Mouse (Mus musculus) G1E (cell line): Measurements from ENCODE around the gene Fam169b. TPM values are rescaled to one million over a fixed set of nuclear protein-coding genes. Genes with fewer than 3 reads are reported as not detected.
"Not testable (repeated sequence)": the region's sequence is repeated elsewhere in the genome, so short reads cannot be mapped to it uniquely, and the experiment has no call there.

Source experiments
- ATAC-seq: 2 replicates; pipeline ENCODE4 v1.8.0; 2016; ENCODE audit warnings: mild to moderate bottlenecking; ENCODE audit not compliant: insufficient number of reproducible peaks, poor library complexity, low FRiP score, severe bottlenecking; ENCODE audit errors: extremely low read depth
- DNase-seq: peaks from one replicate; pipeline ENCODE4 v3.0.0; 2012; ENCODE audit warnings: low spot score
- H3K27me3 ChIP-seq: 2 replicates; pipeline ENCODE4 v1.6.1; 2012; ENCODE audit warnings: mild to moderate bottlenecking, low read length, inconsistent platforms; ENCODE audit not compliant: insufficient read depth
- H3K36me3 ChIP-seq: replicated peaks from 2 replicates; pipeline ENCODE3; 2012; ENCODE audit warnings: mild to moderate bottlenecking, inconsistent platforms
- H3K4me1 ChIP-seq: 2 replicates; pipeline ENCODE4 v1.6.1; 2012; ENCODE audit warnings: low read depth, low read length, inconsistent platforms, mixed read lengths; ENCODE audit not compliant: insufficient read depth
- H3K4me3 ChIP-seq: 2 replicates; pipeline ENCODE4 v1.5.1; 2012; ENCODE audit warnings: low read depth, mild to moderate bottlenecking, inconsistent platforms, low read length, moderate library complexity, mixed read lengths
- H3K9me3 ChIP-seq: replicated peaks from 2 replicates; pipeline ENCODE4 v1.6.1; 2012; ENCODE audit warnings: inconsistent platforms
- CTCF ChIP-seq: IDR thresholded peaks from 2 replicates; pipeline ENCODE4 v1.5.1; 2012; ENCODE audit warnings: low read depth, low read length, inconsistent platforms, mixed read lengths
- GATA1 ChIP-seq: IDR thresholded peaks from 2 replicates; pipeline ENCODE4 v1.6.1; 2012; ENCODE audit warnings: borderline replicate concordance, low read length, inconsistent platforms, mixed read lengths
- GATA2 ChIP-seq: IDR thresholded peaks from 2 replicates; pipeline ENCODE4 v1.6.1; 2012; ENCODE audit warnings: low read depth, low read length, inconsistent platforms, borderline replicate concordance
- POLR2AphosphoS5 ChIP-seq: IDR thresholded peaks from 2 replicates; pipeline ENCODE4 v1.6.1; 2012; ENCODE audit warnings: low read depth, low read length, inconsistent platforms; ENCODE audit not compliant: insufficient replicate concordance
- TAL1 ChIP-seq: conservative IDR thresholded peaks from 2 replicates; pipeline ENCODE4 v1.6.1; 2012; ENCODE audit warnings: low read depth, low read length, inconsistent platforms, mixed read lengths
- polyA plus RNA-seq: library from polyadenylated mRNA; stranded (reverse); fragments of >175 nt; gene quantifications from 2 replicates; pipeline ENCODE4 v1.2.3, GENCODE M21; 2012
- total RNA-seq, 2 experiments: library from RNA; stranded (forward) in 1 of 2; stranded (reverse) in 1 of 2; fragments of 200-1000 nt in 1 of 2; fragments of >200 nt in 1 of 2; fragmentation: Nextera tagmentation in 1 of 2; gene quantifications; 2 replicates each; pipeline ENCODE4 v1.2.3; 2014 to 2017

Gene Fam169b
- total and polyA plus RNA-seq, 3 experiments, result 0.16 TPM; not detected in 2

DNA sequence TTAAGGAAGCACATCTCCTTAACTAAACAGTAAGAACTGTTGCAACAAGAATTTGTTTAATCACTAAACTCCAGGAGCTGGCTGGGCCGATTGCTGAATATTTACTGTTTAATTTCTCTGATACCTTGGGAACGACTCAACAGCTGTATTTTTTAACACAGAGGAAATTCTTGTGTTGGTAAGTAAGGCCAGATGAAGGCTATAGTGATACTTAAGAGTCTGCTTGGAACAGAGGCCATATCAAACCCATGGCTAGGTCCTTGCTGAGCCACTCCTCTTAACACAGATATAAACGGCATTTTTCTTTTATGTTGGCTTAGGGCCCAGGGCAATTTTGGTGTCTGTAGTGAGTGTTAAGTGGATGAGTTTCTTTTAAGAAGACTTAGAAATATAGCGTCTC, 3.1 kb upstream of the Fam169b start:
- DNase-seq, result no peak

DNA sequence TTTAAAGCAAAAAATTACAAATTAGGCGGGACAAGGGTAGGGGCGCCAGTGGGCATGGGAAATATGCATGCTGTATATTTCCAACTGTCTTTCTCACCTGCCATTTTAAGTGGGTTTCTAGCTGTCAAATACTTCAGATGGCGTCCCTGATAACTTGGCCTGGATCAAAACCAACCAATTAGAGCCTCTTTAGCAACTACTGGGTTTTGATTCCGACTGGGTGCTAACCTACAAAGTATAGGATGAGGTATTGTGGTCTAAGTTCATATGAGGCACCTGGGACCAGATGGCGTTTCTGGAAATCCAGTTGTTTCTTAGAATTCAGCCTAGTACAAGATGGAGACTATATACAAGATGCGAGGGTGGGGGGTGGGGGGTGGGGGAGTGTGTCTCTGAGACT, 1.8 kb upstream of the Fam169b start:
- ATAC-seq (no peak), DNase-seq (no peak)
- TF ChIP-seq CTCF (no peak), POLR2AphosphoS5 (no peak), GATA1 (no peak), GATA2 (no peak), TAL1 (no peak)

More for the DNA sequence above, 3.1 kb upstream of the Fam169b start:
- no peaks in the 10 kb centered on the region for H3K4me1 ChIP-seq
- H3K36me3 ChIP-seq, result no peaks in the 10 kb centered on the region
- no peak overlapping the region for H3K4me3 ChIP-seq
- H3K9me3 ChIP-seq, result no peaks in the 10 kb centered on the region
- no peak for TF ChIP-seq TAL1
- H3K27me3 ChIP-seq, result peaks cover 7% of the 10 kb centered on the region
- no peak for ATAC-seq

DNA sequence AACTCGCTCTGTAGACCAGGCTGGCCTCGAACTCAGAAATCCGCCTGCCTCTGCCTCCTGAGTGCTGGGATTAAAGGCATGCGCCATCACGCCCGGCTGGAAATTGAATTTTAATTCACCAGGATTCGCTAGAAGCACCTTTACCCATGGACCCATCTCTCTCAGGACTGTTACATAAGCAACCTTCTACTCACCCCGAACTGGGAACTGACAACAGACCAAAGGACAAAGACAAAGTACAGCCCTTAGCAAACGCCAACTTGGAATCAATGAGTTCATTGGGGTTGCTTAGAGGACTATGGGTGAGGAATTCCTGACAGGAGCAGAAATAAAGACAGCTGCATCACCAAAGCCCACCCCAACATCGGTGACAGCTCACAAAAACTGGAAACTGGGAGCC, 1.0 kb upstream of the Fam169b start:
- H3K9me3 ChIP-seq, result 0 out of 2 replicates have a peak, but pooled peaks cover 3% of the 10 kb centered on the region

More for the DNA sequence above, 1.8 kb upstream of the Fam169b start:
- H3K4me3 ChIP-seq, result no peak overlapping the region
- no peaks in the 10 kb centered on the region for H3K4me1 ChIP-seq
- peaks cover 11% of the 10 kb centered on the region for H3K27me3 ChIP-seq
- 0 out of 2 replicates have a peak, but pooled peaks cover 3% of the 10 kb centered on the region for H3K9me3 ChIP-seq
- no peaks in the 10 kb centered on the region for H3K36me3 ChIP-seq

DNA sequence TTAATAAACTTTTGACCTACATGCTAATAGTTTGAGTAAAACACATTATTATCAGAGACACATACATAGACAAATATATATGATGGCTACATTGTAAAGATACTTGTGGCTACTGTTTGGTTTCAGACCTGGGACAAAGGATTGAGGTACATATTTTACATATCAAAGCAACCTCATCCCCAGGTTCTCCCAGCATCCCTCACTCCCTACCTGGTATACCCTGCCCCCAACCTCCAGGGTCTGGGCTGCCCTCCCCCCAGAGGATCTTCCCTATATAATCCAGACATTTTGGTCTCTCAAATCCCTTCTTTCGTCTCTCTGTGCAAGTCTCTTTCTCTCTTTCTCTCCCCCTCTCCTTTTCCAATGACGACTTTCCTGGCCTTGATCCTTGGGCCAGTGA, 579 bp downstream of the Fam169b start:
- no peak overlapping the region for H3K4me3 ChIP-seq
- peaks cover 11% of the 10 kb centered on the region for H3K27me3 ChIP-seq
- ATAC-seq (no peak), DNase-seq (no peak)
- H3K9me3 ChIP-seq, result 0 out of 2 replicates have a peak, but pooled peaks cover 3% of the 10 kb centered on the region
- no peaks in the 10 kb centered on the region for H3K4me1 ChIP-seq
- TF ChIP-seq POLR2AphosphoS5 (no peak), CTCF (no peak), GATA1 (no peak), GATA2 (no peak), TAL1 (no peak)
- no peaks in the 10 kb centered on the region for H3K36me3 ChIP-seq

More for the DNA sequence above, 1.0 kb upstream of the Fam169b start:
- Histone ChIP-seq H3K36me3 (no peaks in the 10 kb centered on the region), H3K4me3 (no peak overlapping the region), H3K4me1 (no peaks in the 10 kb centered on the region), H3K27me3 (peaks cover 11% of the 10 kb centered on the region)
- no peak for ATAC-seq
- TF ChIP-seq TAL1 (no peak), CTCF (no peak), GATA1 (no peak), POLR2AphosphoS5 (no peak), GATA2 (no peak)
- DNase-seq, result no peak

DNA sequence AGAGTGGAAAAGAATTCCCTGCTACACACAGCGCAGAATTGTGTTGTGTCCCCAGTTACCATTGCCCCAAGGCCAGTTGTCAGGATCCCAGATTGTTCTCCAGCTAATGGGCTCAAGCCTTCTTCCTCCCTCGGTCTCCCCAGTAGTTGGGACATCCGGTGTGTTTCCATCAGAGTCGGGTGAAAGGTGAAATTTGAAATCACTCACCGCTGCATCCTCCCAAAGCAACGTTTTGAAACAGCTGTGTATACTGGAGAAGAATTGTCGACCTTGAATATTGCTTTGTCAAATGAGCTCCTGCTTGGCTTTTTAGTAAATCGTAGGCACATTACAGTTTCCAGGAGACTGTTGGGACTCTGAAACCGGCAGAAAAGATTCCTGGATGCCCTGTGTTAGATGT, 1.3 kb downstream of the Fam169b start:
- TF ChIP-seq CTCF (no peak), GATA2 (no peak), POLR2AphosphoS5 (no peak), TAL1 (no peak)
- no peak for DNase-seq
- H3K27me3 ChIP-seq, result peaks cover 11% of the 10 kb centered on the region
- H3K4me3 ChIP-seq, result no peak overlapping the region
- 0 out of 2 replicates have a peak, but pooled peaks cover 3% of the 10 kb centered on the region for H3K9me3 ChIP-seq
- no peak for ATAC-seq
- no peaks in the 10 kb centered on the region for H3K4me1 ChIP-seq
- no peaks in the 10 kb centered on the region for H3K36me3 ChIP-seq

DNA sequence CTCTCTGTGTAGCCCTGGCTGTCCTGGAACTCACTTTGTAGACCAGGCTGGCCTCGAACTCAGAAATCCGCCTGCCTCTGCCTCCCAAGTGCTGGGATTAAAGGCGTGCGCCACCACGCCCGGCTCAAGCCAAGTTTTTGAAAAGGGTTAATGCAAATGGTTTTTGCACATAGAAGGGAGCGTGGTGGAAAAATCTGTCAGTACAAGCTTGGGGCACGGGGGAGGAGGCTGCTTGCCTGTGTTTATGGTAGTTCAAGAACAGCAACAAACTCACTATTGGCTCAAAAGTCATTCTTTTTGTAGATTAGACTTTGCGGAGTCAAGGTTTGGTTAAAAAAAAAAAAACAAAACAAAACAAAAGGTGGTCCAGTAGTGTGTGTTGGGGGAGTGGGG, 1.8 kb downstream of the Fam169b start:
- H3K27me3 ChIP-seq, result peaks cover 11% of the 10 kb centered on the region
- H3K9me3 ChIP-seq, DNase-seq, H3K36me3 ChIP-seq, H3K4me1 ChIP-seq, H3K4me3 ChIP-seq, ATAC-seq: not testable (repeated sequence)
